Mouse (Mus musculus) skeletal muscle tissue, adult 2 months (tissue): ENCODE data around the gene 1810037I17Rik.

ENCODE experiments used
- DNase-seq: peaks from one replicate; pipeline ENCODE4 v3.0.0-alpha.2; 2012; ENCODE audit warnings: low read depth, low spot score

1810037I17Rik gene

DNA sequence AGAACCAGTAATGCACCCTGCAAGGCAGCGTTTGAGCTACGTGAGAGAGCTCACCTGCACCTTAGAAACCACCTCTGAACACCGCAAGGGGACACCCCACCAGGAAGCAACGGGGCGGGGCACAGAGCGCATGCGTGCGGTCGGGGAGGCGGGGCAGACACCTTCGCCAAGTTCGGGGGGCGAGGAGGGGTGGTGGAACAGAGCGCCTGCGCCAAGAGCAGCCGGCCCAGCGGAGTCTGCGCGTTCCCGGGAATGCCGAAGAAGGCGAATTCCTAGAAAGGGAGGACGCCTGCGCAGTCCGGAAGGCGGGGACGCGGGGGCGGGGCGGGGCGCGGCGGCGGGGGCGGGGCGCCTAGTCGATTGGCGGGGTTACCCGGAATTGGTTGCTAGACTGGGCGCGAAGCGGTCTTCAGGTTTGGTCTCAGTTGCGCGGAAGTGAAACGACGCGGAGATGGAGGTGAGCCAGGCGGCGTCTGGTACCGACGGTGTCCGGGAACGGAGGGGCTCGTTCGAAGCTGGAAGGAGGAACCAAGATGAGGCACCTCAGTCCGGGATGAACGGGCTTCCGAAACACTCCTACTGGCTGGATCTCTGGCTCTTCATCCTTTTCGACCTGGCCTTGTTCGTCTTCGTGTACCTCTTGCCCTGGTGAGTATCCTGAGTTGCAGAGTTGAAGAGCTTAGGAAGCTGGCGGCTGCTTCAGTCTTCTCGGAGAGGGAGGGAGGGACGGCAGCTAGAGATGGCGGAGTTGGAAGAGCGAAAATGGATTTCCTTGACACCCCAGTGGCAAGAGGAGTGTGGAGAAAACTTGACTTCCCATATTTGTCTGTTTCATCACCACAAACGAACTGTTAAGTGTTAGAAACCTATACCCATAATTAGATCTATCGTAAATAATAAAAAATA, at the start of gene 1810037I17Rik:
TSS of gene 1810037I17Rik (plus strand) at position 195 of the 906 bp plus-strand sequence.
- peak; percentile 96 for DNase-seq

GRCm38 (mm10) chr3:122876870-122877269, 47.1 kb upstream of the 1810037I17Rik start:
- DNase-seq: no peak

GRCm38 (mm10) chr3:122877543-122877942, 46.5 kb upstream of the 1810037I17Rik start:
- no peak for DNase-seq

DNA sequence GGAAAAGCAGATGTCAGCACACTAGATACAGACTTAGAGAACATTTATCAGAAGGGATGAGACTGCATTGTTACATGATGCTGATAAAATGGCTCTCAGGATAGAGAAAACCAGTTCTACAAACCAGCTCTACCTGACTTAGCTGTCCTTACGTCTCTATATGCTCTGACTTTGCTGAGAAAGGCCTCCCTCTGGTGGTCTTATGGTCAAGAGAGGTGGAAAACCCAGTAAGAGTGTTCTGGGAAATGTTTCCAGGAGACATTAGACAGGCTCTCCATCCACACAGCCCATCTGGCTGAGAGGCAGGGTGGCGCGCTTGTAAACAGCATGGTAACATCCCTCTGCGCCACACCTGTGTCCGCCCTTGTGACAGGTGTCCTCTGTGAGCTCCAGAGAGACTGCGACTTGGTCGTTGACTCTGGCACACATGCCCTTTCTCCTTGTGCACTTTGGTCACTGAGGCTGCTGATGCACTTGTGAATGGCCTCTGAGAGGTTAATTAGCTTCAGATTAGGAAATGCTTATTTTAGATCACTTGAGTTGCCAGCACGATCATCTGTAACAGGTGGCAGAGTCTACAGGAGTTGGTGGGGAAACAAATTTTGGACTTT, 45.2 kb upstream of the 1810037I17Rik start:
- DNase-seq: no peak

DNA sequence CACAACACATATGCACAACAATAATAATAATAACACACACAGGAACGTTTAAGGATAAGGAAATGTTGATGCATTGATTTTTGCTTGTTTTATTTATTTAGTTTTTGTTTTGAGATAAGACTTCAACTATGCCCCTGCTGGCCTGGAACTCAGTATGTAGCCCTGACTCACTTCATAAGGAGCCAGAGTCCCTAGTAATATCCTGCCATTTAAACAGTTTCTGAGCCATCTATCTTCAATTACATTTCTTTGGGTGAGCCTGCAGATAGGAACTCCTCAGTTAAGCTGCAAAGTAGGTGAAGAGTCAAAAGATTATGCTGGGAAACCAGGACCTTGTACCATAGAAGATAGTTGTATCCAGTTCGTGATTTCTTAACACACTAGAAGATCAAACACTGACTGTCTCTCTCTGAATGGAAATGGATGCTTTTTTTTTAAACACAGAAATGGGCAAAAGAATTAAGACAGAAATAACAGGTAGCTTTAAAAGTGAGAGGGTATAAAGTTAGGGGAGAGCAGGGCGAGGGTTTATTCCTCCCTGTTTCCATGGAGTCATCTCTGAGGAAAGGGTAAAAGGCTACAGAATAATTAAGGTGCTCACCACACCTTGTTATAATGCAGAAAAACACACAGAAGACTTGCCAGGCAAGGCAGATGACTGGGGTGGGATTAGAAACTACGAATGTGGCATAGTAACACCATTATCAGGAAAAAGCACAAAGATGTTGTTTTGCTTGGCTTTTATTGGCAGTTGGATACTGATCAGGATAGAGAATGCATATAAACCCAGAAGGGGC, 36.3 kb upstream of the 1810037I17Rik start:
- DNase-seq: no peak

- DNase-seq: no peak
Measured at GRCm38 (mm10) chr3:122888371-122888819, 35.6 kb upstream of the 1810037I17Rik start.

DNA sequence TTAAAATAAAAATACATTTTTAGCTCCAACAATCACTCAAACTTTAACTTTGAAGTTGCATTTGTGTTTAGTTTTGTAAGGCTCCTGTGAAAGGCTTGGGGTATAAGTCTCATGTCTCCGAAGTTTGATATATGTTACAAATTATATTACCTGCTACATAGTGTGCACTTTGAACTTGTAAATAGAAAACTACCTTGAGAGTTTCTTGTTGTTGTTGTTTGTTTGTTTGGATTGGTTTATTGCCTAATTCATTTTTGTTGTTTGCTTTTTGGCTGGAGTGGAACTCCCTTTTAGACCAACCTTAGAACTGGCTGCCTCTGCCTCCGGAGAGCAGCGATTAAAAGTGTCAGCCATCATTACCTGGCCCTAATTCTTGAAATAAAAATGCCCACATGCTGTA, 29.2 kb upstream of the 1810037I17Rik start, which contains the start of gene Fabp2:
TSS of gene Fabp2 (plus strand) at position 301 of the 400 bp plus-strand sequence.
- DNase-seq: no peak

GRCm38 (mm10) chr3:122895189-122895731, 28.7 kb upstream of the 1810037I17Rik start:
- DNase-seq: no peak

- DNase-seq: no peak
Measured at GRCm38 (mm10) chr3:122898254-122898653, 25.7 kb upstream of the 1810037I17Rik start.

DNA sequence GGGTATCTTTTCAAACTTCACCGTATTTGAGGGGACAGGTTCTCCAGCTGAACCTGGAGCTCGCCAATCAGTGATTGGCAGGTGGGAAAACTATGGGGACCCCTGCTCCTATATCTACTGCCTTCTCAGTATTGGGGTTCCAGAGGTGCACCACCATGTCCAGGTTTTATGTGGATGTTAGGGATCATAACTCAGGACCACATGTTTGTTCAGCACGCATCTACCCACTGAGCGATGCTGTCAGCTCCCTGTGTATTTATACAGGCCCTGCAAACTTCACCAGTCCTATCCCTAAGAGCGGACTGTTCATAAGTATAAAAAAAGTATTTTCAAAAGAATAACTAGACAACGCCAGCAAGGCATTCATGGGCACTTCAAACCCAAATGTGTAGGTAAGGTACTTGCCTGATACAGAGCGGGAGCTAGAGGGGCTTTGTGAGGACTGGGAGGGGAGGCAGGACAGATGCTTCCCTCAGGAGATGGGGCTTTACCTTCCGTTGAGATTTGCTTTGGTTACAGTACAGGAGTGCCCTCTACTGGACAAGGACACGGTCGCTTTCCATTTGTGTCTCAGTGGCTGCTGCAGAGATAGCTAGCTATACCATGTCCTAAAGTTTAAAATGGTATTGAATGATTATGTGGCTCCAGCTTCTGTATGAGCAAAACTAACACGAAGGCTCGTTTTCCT, 20.1 kb upstream of the 1810037I17Rik start:
- DNase-seq: peak; percentile 13

GRCm38 (mm10) chr3:122907841-122908240, 16.2 kb upstream of the 1810037I17Rik start:
- no peak for DNase-seq

DNA sequence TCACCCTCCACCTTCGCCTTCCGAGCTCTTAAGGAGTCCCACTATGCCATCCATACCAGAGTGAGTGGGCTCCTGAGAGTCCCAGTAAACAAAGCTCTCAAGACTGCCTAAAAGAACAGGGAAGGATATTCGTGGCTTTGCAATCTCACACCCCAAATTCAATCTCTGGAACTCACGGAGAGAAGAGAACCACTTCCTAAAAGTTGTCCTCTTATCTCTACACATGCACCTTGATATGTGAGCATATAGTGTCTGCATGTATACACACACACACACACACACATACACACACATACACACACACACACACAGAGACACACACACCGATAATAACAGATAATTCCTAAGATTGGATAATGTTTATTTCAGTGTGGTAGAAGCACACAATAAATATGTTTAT, 8.5 kb upstream of the 1810037I17Rik start:
- no peak for DNase-seq

- no peak for DNase-seq
Measured at GRCm38 (mm10) chr3:122916191-122916680, 7.8 kb upstream of the 1810037I17Rik start.

DNA sequence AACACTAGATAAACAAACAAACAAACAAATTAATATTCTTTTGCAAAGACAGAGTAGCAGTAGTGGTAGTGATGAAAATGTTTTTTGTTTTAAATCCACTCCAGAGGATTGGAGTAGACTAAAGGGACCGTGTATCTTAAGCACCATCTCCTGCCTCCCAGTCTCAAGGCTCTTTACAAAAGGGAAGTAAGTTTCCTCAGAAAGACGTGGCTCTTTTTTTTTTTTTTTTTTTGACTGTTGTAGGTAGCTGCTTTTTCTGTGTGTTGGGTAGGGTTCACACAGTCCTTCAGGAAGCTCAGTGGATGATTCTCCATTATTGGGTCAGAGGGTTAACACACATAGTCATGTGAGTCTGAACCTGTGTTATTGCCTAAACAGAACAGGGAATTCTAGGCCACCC, 5.3 kb upstream of the 1810037I17Rik start:
- no peak for DNase-seq

- no peak for DNase-seq
Measured at GRCm38 (mm10) chr3:122919260-122919659, 4.7 kb upstream of the 1810037I17Rik start, which contains the start of gene Gm10959. Gm10959 (minus strand) TSS chr3:122919360.

DNA sequence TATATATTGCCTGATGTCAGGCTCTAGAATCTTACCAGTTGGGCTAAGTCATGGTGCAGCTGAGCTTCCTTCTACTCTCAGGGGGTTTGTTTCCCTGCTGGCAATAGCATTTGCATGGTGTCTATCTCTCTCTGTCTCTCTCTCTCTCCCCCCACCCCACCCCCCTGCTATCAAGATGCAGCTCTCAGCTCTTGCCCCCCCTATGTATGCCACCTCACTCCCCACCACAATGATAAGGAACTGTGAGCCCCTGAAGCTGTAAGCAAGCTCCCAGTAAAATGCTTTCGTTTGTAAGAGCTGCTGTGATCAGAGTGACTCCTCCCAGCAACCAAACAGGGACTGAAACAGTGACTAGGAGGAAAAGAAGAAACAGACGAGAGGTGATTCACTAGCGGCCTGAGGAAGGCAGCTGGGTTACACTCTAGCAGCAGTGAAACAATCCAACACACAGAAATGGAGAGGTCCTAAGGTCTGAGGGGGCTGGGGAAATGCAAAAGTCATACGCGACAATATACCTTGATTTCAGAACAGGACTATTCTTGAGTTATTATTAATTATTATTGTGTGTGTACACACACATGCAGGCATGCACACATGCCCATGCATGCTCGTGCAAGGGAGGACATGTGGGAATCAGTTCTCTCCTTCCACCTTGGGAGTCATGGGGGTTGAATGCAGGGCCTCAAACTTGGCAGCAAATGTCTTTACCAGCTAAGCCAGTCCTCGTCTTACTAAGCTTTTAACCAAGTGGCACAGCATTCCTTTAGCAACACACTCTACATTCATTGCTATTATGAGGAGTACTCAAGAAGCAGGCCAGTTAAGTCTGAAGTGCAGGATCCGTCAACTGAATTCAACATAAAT, 3.2 kb upstream of the 1810037I17Rik start:
- no peak for DNase-seq

DNA sequence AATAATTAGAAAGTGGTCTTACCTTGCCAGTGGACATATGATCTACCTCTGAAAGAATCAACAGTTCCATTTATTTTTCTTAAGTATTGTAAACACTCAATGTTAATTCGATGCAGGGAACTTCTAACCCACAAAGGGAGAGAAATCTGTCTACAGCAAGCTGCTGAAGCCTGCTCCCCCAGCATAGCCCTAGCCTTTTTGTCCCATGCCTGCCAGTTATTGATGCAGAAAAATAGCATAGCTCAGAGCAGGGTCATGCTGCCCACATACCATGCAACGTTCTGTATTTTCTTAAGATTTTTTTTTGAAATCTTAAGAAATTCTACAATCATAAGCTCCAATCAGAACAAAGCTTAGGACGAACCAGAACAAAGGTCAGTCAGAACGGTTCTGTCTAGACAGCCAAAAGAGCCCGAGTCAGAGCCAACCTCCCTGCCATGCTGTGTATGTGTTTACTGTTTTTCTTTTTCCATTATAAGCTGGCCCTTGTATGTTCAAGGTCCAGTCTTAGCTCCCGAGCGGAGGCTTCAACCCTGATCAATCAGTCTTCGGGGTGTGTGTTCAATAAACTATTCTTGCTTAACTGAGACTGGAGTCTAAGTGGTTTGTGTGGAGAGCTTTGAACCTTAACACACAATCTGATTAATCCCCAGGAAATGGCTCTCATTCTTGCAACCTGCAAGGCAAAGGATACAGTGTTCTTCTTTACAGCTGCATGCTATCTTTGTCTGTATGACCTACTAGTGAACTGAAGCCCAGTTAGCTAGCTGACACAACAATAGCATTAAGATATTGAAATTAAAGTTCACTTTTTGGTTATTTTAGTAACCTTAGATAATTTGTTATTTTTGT, 2.1 kb upstream of the 1810037I17Rik start:
- DNase-seq: no peak

DNA sequence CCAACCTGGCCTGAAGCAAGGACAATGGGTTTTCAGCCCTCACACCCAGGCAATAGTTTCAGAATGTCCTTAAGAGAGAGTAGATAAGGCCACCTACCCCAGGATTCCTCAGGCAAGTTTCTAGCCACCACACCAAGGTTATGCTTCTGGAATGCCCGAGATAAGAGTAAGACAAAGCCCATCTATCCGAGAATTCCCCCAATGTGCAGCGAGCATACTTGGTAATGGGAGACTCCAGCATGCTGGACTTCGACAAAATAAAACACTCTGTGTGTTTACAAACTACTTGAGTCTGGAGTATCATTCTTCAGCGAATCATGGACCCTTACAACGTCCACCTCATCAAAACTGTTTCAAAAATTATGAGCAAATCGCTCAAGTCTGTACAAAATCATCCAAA, 856 bp upstream of the 1810037I17Rik start:
- no peak for DNase-seq

DNA sequence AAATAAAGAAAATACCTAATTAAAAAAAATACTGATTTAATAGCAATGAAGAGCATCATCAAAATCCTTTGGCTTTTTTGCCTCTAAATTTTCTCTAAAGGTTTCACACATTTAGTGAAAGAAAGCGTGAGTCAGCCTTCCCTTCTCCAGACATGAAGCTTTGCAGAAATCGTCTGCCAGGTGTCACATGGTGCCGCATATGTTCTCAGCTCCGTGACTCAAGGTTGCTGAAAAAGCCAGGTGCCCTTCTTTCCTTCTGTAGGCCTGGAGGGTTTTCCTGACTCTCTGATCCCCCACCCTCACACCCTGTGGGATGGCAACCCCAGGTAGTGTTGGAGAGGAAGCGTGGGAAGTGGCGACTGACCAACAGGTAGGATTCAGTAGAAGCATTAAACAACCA, 5.7 kb downstream of the 1810037I17Rik start:
- no peak for DNase-seq
